Mouse (Mus musculus): Measurements from ENCODE around the gene Nudt1. TPM values are rescaled to one million over a fixed set of nuclear protein-coding genes. Genes with fewer than 3 reads are reported as not detected.
A peak's percentile ranks its signal among the peaks of the same experiment; 100 is the strongest.

Nudt1 gene
- total RNA-seq (2012; rRNA removed) (69.4 and 90.1 TPM in 2 replicates), total RNA-seq (2014; rRNA removed) (73.7 and 74.6 TPM in 2 replicates), polyA plus RNA-seq (2012; ENCODE audit: insufficient read length, low read depth) (75.2 and 80.5 TPM in 2 replicates)

- Histone ChIP-seq H3K9ac (ENCODE audit: insufficient read depth, low read depth) (peak within 1 kb of the TSS; percentile 97), H3K9me3 (replicated peaks; ENCODE audit: low read length) (no peaks in the 10 kb centered on the region), H3K27me3 (replicated peaks) (no peaks in the 10 kb centered on the region), H3K4me3 (replicated peaks in 1 of 3; ENCODE audit: low read depth in 2 of 3, low read length in 2 of 3, poor library complexity in 1 of 3) (peak within 1 kb of the TSS; percentile 78 to 98 (median 90)), H3K27ac (ENCODE audit: insufficient read depth, low read depth) (peak within 1 kb of the TSS; percentile 14; the same call in 1 of the 2 replicates), H3K4me1 (ENCODE audit: control insufficient read depth in 1 of 2, insufficient read depth in 2 of 2) (peaks cover 4 to 30% of the 10 kb centered on the region in 2 experiments; a peak in 3 of 4 replicates), H3K36me3 (replicated peaks in 1 of 2; ENCODE audit: control insufficient read depth in 1 of 2, insufficient read depth in 1 of 2, low read length in 1 of 2) (peaks cover 0 to 41% of the 10 kb centered on the region in 2 experiments), H3K4me2 (ENCODE audit: insufficient read depth, low read depth, poor library complexity, severe bottlenecking) (peak within 1 kb of the TSS; percentile 57), H3K79me2 (replicated peaks; ENCODE audit: control insufficient read depth, extremely low read depth, insufficient read depth, poor library complexity, severe bottlenecking) (peaks cover 6% of the 10 kb centered on the region)
- peak; percentile 98 for DNase-seq (ENCODE audit: extremely low read depth)
- dilution Hi-C loops (cut with MboI; ENCODE audit: extremely low pct_ligation_motif_present, extremely low pct_unique_long_range_greater_than_20kb, low sequenced_read_pairs) (no loop called here), in situ Hi-C loops (cut with MboI; ENCODE audit: low pct_ligation_motif_present, low pct_unique_long_range_greater_than_20kb, low sequenced_read_pairs) (no loop called here)
- TF ChIP-seq HCFC1 (IDR thresholded peaks at IDR 0.05; ENCODE audit: low read depth, low read length) (peak; percentile 75), KAT2A (IDR thresholded peaks at IDR 0.05; ENCODE audit: insufficient replicate concordance, low read length) (no peak), NRF1 (IDR thresholded peaks at IDR 0.05; ENCODE audit: low read depth, low read length) (no peak), USF1 (IDR thresholded peaks at IDR 0.05; ENCODE audit: low read depth, low read length) (no peak), TBP (conservative IDR thresholded peaks at IDR 0.05; ENCODE audit: low read depth, low read length) (peak; percentile 93), JUN (IDR thresholded peaks at IDR 0.05; ENCODE audit: insufficient read depth, low read depth, low read length) (no peak), ZKSCAN1 (IDR thresholded peaks at IDR 0.05; ENCODE audit: borderline replicate concordance, low read depth, low read length) (no peak), MYC (IDR thresholded peaks at IDR 0.05; ENCODE audit: low read depth, low read length) (no peak), TCF12 (IDR thresholded peaks at IDR 0.05; ENCODE audit: low read depth, low read length) (peak; percentile 90), USF2 (conservative IDR thresholded peaks at IDR 0.05; ENCODE audit: low read depth, low read length) (no peak), PAX5 (IDR thresholded peaks at IDR 0.05; ENCODE audit: low read length) (no peak), GABPA (IDR thresholded peaks at IDR 0.05; ENCODE audit: insufficient replicate concordance, low read depth, low read length) (no peak), CTCF (conservative IDR thresholded peaks at IDR 0.05 in 1 of 2, IDR thresholded peaks at IDR 0.05 in 1 of 2; ENCODE audit: low read depth in 2 of 2, low read length in 2 of 2) (no peak), CHD1 (IDR thresholded peaks at IDR 0.05; ENCODE audit: low read depth, low read length) (no peak), MAX (IDR thresholded peaks at IDR 0.05; ENCODE audit: low read length) (0 out of 2 replicates have a peak, but pooled peaks have one; percentile 30), MAFK (IDR thresholded peaks at IDR 0.05; ENCODE audit: insufficient replicate concordance, low read length) (no peak), ETS1 (conservative IDR thresholded peaks at IDR 0.05; ENCODE audit: low read depth, low read length) (no peak), NELFE (IDR thresholded peaks at IDR 0.05; ENCODE audit: low read depth, low read length) (peak; percentile 95), ZC3H11A (IDR thresholded peaks at IDR 0.05; ENCODE audit: low read depth, low read length) (no peak), E2F4 (IDR thresholded peaks at IDR 0.05; ENCODE audit: insufficient replicate concordance, low read depth, low read length) (no peak), EP300 (IDR thresholded peaks at IDR 0.05; ENCODE audit: low read length) (no peak), RAD21 (IDR thresholded peaks at IDR 0.05; ENCODE audit: low read depth, low read length) (no peak), MXI1 (IDR thresholded peaks at IDR 0.05; ENCODE audit: low read depth, low read length) (peak; percentile 98), BHLHE40 (IDR thresholded peaks at IDR 0.05; ENCODE audit: low read depth, low read length) (no peak), MEF2A (IDR thresholded peaks at IDR 0.05; ENCODE audit: borderline replicate concordance, low read depth, low read length) (no peak), POLR2A (IDR thresholded peaks at IDR 0.05; ENCODE audit: low read depth, low read length) (peak; percentile 99), MAZ (IDR thresholded peaks at IDR 0.05; ENCODE audit: low read depth, low read length) (no peak), CHD2 (IDR thresholded peaks at IDR 0.05; ENCODE audit: low read length) (peak; percentile 100), ZNF384 (IDR thresholded peaks at IDR 0.05; ENCODE audit: low read depth, low read length) (no peak), IRF4 (IDR thresholded peaks at IDR 0.05; ENCODE audit: low read depth, low read length) (no peak), ZMIZ1 (IDR thresholded peaks at IDR 0.05; ENCODE audit: low read depth, low read length) (peak; percentile 89), UBTF (IDR thresholded peaks at IDR 0.05; ENCODE audit: low read depth, low read length) (peak; percentile 59; the same call in 1 of the 2 replicates), JUND (conservative IDR thresholded peaks at IDR 0.05; ENCODE audit: low read depth, low read length) (no peak), POLR2AphosphoS2 (IDR thresholded peaks at IDR 0.05; ENCODE audit: low read depth, low read length) (no peak; the same call in 1 of the 2 replicates), SIN3A (IDR thresholded peaks at IDR 0.05; ENCODE audit: low read length) (0 out of 2 replicates have a peak, but pooled peaks have one; percentile 12), ELF1 (IDR thresholded peaks at IDR 0.05; ENCODE audit: low read depth, low read length) (peak; percentile 88)
These were observed at the start of gene Nudt1, which contains the start of gene Mad1l1 for GRCm38 (mm10) chr5:140321042-140321755. Gene Nudt1, plus strand, starts transcription at chr5:140321656. Gene Mad1l1, minus strand, starts transcription at chr5:140321552.

Data from CH12.LX (cell line).